Mouse (Mus musculus): ENCODE data around the gene Ttc22. TPM values are rescaled to one million over a fixed set of nuclear protein-coding genes. Genes with fewer than 3 reads are reported as not detected.

The Ttc22 gene
- polyA plus RNA-seq, 1 experiment from 2014 or later = 15.1 TPM

DNA sequence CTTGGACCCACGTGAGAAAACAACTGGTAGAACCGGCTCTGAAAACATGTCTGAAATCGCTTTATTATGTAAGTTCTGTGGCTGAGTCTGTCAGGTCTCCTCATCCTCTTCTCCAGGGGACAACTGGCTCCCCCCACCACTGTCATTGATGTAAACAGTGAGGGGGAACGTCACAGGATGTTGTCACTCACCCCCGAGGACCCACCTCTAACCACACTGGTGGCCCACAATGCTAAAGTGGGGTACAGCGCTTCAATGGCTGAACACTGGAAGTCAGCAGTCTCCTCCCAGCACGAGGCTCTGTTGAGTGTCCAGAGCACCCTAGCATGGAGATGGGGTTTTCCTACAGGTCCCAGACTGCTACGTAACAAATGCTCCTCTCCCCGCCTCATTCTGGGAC lies 31.4 kb upstream of the Ttc22 start:
- Histone ChIP-seq H3K4me2 (ENCODE audit: low read depth, low read length) (no peak overlapping the region), H3K4me3 (ENCODE audit: low read length) (no peak overlapping the region), H3K9ac (ENCODE audit: low read depth, low read length) (no peak overlapping the region), H3K36me3 (ENCODE audit: control insufficient read depth, insufficient read depth, low read length) (peaks cover 22% of the 10 kb centered on the region), H3K27me3 (replicated peaks; ENCODE audit: control insufficient read depth, insufficient read depth, low read length) (no peaks in the 10 kb centered on the region), H3K4me1 (ENCODE audit: control insufficient read depth, insufficient read depth, low read length) (no peaks in the 10 kb centered on the region), H3K9me3 (ENCODE audit: control insufficient read depth, low read length) (no peaks in the 10 kb centered on the region), H3K27ac (ENCODE audit: low read length) (no peak overlapping the region)
- no peak for ATAC-seq
- 81% methylated on average over 9 of the region's 9 CpGs for WGBS

DNA sequence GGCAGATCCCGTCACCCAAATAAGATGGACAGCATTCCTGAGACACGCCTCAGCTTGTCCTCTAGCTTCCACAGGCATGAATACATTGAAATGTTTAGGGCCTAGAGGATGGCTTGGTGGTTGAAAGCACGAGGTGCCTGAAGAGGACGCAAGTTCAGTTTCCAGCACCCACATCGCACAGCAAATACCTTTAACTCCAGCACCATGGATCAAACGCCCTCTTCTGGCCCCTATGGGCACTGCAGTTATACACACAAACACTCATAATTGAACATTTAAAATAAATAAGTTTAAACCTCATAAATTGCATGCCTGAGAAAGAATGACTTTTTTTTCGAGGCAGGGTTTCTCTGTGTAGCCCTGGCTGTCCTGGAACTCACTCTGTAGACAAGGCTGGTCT lies 28.6 kb upstream of the Ttc22 start:
- Histone ChIP-seq H3K9me3 (ENCODE audit: control insufficient read depth, low read length) (peaks cover 3% of the 10 kb centered on the region; the same call in 1 of the 2 replicates), H3K36me3 (ENCODE audit: control insufficient read depth, insufficient read depth, low read length) (peaks cover 1% of the 10 kb centered on the region; the same call in 1 of the 2 replicates), H3K4me3 (ENCODE audit: low read length) (no peak overlapping the region), H3K9ac (ENCODE audit: low read depth, low read length) (no peak overlapping the region), H3K4me1 (ENCODE audit: control insufficient read depth, insufficient read depth, low read length) (no peaks in the 10 kb centered on the region), H3K4me2 (ENCODE audit: low read depth, low read length) (no peak overlapping the region), H3K27me3 (replicated peaks; ENCODE audit: control insufficient read depth, insufficient read depth, low read length) (no peaks in the 10 kb centered on the region), H3K27ac (ENCODE audit: low read length) (no peak overlapping the region)
- ATAC-seq = no peak
- WGBS = 65% methylated on average over 7 of the region's 7 CpGs

DNA sequence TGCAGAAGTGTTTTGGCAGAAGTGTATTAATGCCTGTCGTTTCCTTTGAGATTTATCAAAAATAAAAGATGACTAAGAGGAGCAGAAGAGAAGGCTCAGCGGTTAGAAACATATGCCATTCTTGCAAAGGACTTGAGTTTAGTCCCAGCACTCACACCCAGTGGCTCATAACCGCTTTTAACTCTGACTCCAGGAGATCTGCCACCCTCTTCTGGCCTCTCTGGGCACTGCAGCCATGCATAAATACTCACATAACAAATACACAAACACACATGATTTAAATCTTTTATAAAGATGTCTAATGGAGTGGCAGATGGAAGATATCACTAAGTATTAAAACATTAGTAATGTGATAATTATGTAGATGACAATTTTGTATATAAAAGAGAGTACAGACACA lies 26.0 kb upstream of the Ttc22 start:
- Histone ChIP-seq H3K9ac (ENCODE audit: low read depth, low read length) (no peak overlapping the region), H3K4me1 (ENCODE audit: control insufficient read depth, insufficient read depth, low read length) (no peaks in the 10 kb centered on the region), H3K4me2 (ENCODE audit: low read depth, low read length) (no peak overlapping the region), H3K36me3 (ENCODE audit: control insufficient read depth, insufficient read depth, low read length) (no peaks in the 10 kb centered on the region), H3K27ac (ENCODE audit: low read length) (no peak overlapping the region), H3K4me3 (ENCODE audit: low read length) (no peak overlapping the region), H3K27me3 (replicated peaks; ENCODE audit: control insufficient read depth, insufficient read depth, low read length) (no peaks in the 10 kb centered on the region), H3K9me3 (ENCODE audit: control insufficient read depth, low read length) (peaks cover 3% of the 10 kb centered on the region; the same call in 1 of the 2 replicates)
- no peak for ATAC-seq
- 60% methylated on average over 3 of the region's 3 CpGs for WGBS

- ATAC-seq = no peak
- Histone ChIP-seq H3K4me3 (ENCODE audit: low read length) (no peak overlapping the region), H3K9ac (ENCODE audit: low read depth, low read length) (no peak overlapping the region), H3K4me1 (ENCODE audit: control insufficient read depth, insufficient read depth, low read length) (no peaks in the 10 kb centered on the region), H3K9me3 (ENCODE audit: control insufficient read depth, low read length) (peaks cover 3% of the 10 kb centered on the region; the same call in 1 of the 2 replicates), H3K4me2 (ENCODE audit: low read depth, low read length) (no peak overlapping the region), H3K36me3 (ENCODE audit: control insufficient read depth, insufficient read depth, low read length) (no peaks in the 10 kb centered on the region), H3K27me3 (replicated peaks; ENCODE audit: control insufficient read depth, insufficient read depth, low read length) (no peaks in the 10 kb centered on the region), H3K27ac (ENCODE audit: low read length) (no peak overlapping the region)
- 78% methylated on average over 9 of the region's 9 CpGs for WGBS
Measured at GRCm38 (mm10) chr4:106597055-106597454, 25.2 kb upstream of the Ttc22 start.

GRCm38 (mm10) chr4:106597741-106598140 lies 24.5 kb upstream of the Ttc22 start:
- 86% methylated on average over 4 of the region's 4 CpGs for WGBS
- Histone ChIP-seq H3K9me3 (ENCODE audit: control insufficient read depth, low read length) (peaks cover 3% of the 10 kb centered on the region; the same call in 1 of the 2 replicates), H3K4me2 (ENCODE audit: low read depth, low read length) (no peak overlapping the region), H3K36me3 (ENCODE audit: control insufficient read depth, insufficient read depth, low read length) (no peaks in the 10 kb centered on the region), H3K27me3 (replicated peaks; ENCODE audit: control insufficient read depth, insufficient read depth, low read length) (no peaks in the 10 kb centered on the region), H3K4me3 (ENCODE audit: low read length) (no peak overlapping the region), H3K4me1 (ENCODE audit: control insufficient read depth, insufficient read depth, low read length) (no peaks in the 10 kb centered on the region), H3K27ac (ENCODE audit: low read length) (no peak overlapping the region), H3K9ac (ENCODE audit: low read depth, low read length) (no peak overlapping the region)
- ATAC-seq = no peak

DNA sequence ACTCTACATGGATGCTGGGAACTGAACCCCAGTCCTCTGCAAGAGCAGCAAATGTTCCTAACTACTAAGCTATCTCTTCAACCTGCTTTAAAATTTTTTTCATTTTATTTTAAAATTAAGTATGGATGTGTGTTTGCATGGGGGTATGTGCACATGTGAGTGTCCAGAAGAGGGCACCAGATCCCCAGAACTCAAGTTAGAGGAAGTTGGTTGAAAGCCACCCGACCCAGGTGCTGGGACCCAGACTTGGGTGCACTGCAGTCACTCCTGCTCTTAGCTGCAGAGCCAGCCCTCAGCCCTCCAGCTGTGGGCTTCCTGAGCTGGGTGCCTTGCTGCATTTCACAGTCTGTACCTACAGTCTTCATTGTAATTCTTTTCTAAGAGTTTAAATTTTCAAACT lies 22.8 kb upstream of the Ttc22 start:
- Histone ChIP-seq H3K9me3 (ENCODE audit: control insufficient read depth, low read length) (peaks cover 3% of the 10 kb centered on the region; the same call in 1 of the 2 replicates), H3K4me1 (ENCODE audit: control insufficient read depth, insufficient read depth, low read length) (no peaks in the 10 kb centered on the region), H3K27me3 (replicated peaks; ENCODE audit: control insufficient read depth, insufficient read depth, low read length) (no peaks in the 10 kb centered on the region), H3K9ac (ENCODE audit: low read depth, low read length) (no peak overlapping the region), H3K36me3 (ENCODE audit: control insufficient read depth, insufficient read depth, low read length) (no peaks in the 10 kb centered on the region), H3K27ac (ENCODE audit: low read length) (no peak overlapping the region), H3K4me3 (ENCODE audit: low read length) (no peak overlapping the region), H3K4me2 (ENCODE audit: low read depth, low read length) (no peak overlapping the region)
- ATAC-seq = no peak
- WGBS = 52% methylated on average over 1 of the region's 1 CpGs

- peaks cover 3% of the 10 kb centered on the region; the same call in 1 of the 2 replicates for H3K9me3 ChIP-seq (ENCODE audit: control insufficient read depth, low read length)
- H3K4me2 ChIP-seq (ENCODE audit: low read depth, low read length) = no peak overlapping the region
- 81% methylated on average over 4 of the region's 4 CpGs for WGBS
- no peaks in the 10 kb centered on the region for H3K4me1 ChIP-seq (ENCODE audit: control insufficient read depth, insufficient read depth, low read length)
- H3K27ac ChIP-seq (ENCODE audit: low read length) = no peak overlapping the region
- no peaks in the 10 kb centered on the region for H3K36me3 ChIP-seq (ENCODE audit: control insufficient read depth, insufficient read depth, low read length)
- ATAC-seq = no peak
- no peaks in the 10 kb centered on the region for H3K27me3 ChIP-seq (replicated peaks; ENCODE audit: control insufficient read depth, insufficient read depth, low read length)
- no peak overlapping the region for H3K4me3 ChIP-seq (ENCODE audit: low read length)
- H3K9ac ChIP-seq (ENCODE audit: low read depth, low read length) = no peak overlapping the region
Measured at GRCm38 (mm10) chr4:106600770-106601169, 21.5 kb upstream of the Ttc22 start.

DNA sequence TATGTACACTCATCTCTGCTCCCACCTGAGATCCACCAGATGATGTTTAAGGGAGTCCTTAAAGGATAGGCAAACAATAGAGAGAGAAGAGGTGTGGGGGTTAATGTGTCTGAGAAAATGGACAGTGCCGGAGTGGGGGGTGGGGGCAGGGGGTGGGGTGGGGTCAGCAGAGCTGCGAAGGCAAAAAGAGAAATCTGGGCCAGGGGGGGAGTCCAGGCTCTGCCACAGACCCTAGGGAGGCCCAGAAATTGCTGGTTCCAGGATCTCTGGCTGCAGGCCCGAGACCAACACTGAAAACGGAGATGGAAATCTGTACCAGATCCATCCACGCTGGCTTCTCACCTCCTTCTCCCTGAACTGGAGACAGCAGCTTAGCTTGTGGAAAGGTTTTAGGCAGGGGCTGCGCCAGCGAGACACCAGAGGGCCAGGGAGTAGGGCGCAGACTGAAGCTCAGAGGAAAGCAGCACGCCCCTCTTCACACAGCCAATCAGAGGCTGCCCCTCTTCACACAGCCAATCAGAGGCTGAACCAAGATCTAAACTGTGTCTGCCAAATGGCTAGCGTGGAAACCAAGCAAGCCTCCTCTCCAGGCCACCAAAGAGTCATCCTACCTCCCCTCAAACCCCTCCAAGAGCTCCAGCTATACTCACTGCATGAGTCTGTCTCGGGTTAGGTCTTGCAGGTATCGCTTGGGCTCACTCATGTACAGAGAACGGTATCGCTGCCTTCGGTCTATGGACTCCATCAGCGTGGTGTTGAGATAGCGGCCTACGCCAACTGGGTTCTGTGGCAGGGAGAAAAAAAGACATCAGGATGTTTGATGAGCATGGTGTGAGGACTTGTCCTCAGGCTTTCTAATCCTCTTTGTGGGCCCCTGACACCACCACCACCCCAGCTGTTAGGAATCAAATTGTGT lies 15.3 kb upstream of the Ttc22 start:
- no peaks in the 10 kb centered on the region for H3K9me3 ChIP-seq (ENCODE audit: control insufficient read depth, low read length)
- 40% methylated on average over 18 of the region's 18 CpGs for WGBS
- peak; percentile 84 for ATAC-seq
- H3K9ac ChIP-seq (ENCODE audit: low read depth, low read length) = no peak overlapping the region
- H3K4me2 ChIP-seq (ENCODE audit: low read depth, low read length) = no peak overlapping the region
- H3K4me1 ChIP-seq (ENCODE audit: control insufficient read depth, insufficient read depth, low read length) = no peaks in the 10 kb centered on the region
- no peak overlapping the region for H3K27ac ChIP-seq (ENCODE audit: low read length)
- no peaks in the 10 kb centered on the region for H3K36me3 ChIP-seq (ENCODE audit: control insufficient read depth, insufficient read depth, low read length)
- H3K27me3 ChIP-seq (replicated peaks; ENCODE audit: control insufficient read depth, insufficient read depth, low read length) = no peaks in the 10 kb centered on the region
- H3K4me3 ChIP-seq (ENCODE audit: low read length) = no peak overlapping the region

DNA sequence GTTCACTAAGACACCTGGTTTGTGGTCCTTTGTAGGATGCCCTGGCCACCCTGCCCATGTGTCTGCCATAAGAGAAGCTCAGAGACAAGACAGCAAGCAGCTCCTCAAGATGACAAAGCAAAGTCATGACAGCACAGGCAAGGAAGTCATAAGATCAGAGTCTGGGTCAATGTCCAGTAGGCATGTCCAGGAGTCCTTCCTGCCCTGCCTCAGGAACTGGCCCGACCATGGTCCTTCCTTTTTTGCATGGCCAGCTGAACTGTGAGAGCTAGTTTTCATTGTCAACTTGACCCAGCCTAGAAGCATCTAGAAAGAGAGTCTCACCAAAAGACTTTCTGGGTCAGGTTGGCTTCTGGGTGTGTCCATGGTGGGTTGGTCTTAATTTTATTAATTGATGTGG lies 14.3 kb upstream of the Ttc22 start:
- Histone ChIP-seq H3K9me3 (ENCODE audit: control insufficient read depth, low read length) (no peaks in the 10 kb centered on the region), H3K9ac (ENCODE audit: low read depth, low read length) (no peak overlapping the region), H3K4me1 (ENCODE audit: control insufficient read depth, insufficient read depth, low read length) (no peaks in the 10 kb centered on the region), H3K27ac (ENCODE audit: low read length) (no peak overlapping the region), H3K27me3 (replicated peaks; ENCODE audit: control insufficient read depth, insufficient read depth, low read length) (no peaks in the 10 kb centered on the region), H3K4me3 (ENCODE audit: low read length) (no peak overlapping the region), H3K36me3 (ENCODE audit: control insufficient read depth, insufficient read depth, low read length) (no peaks in the 10 kb centered on the region), H3K4me2 (ENCODE audit: low read depth, low read length) (no peak overlapping the region)
- ATAC-seq = no peak
- 88% methylated on average over 1 of the region's 1 CpGs for WGBS

Measured in intestine, embryonic 16.5 days (tissue).